Mouse (Mus musculus) MEL (cell line): ENCODE results near the gene Ccdc97. TPM values are rescaled to one million over a fixed set of nuclear protein-coding genes. Genes with fewer than 3 reads are reported as not detected.

Experiments
- DNase-seq: peaks from one replicate; pipeline ENCODE4 v3.0.0; 2011; ENCODE audit warnings: low read depth, low spot score
- H3K27ac ChIP-seq: 2 replicates; pipeline ENCODE4 v1.5.1; 2012; ENCODE audit warnings: low read depth, mild to moderate bottlenecking, control low read depth, low read length, moderate library complexity; ENCODE audit not compliant: control insufficient read depth
- H3K27me3 ChIP-seq, 2 experiments: fragments of 150-350 bp in 1 of 2; sonication (generic) in 1 of 2; 2 replicates each; pipeline ENCODE4 v1.6.1; 2012; ENCODE audit warnings: low read length in 2 of 2, mild to moderate bottlenecking in 2 of 2, improper control_type of control experiment in 1 of 2, moderate library complexity in 1 of 2; ENCODE audit not compliant: insufficient read depth in 2 of 2, control insufficient read depth in 1 of 2
- H3K36me3 ChIP-seq, 2 experiments: 2 replicates each; pipeline ENCODE4 v1.6.1; 2012 to 2014; ENCODE audit warnings: low read length in 2 of 2, improper control_type of control experiment in 1 of 2, inconsistent platforms in 1 of 2, mild to moderate bottlenecking in 1 of 2; ENCODE audit not compliant: insufficient read depth in 2 of 2, control insufficient read depth in 1 of 2
- H3K4me1 ChIP-seq, 2 experiments: fragments of 150-350 bp in 1 of 2; sonication (generic) in 1 of 2; 2 replicates each; pipeline ENCODE4 v1.6.1; 2012; ENCODE audit warnings: low read length in 2 of 2, improper control_type of control experiment in 1 of 2, mild to moderate bottlenecking in 1 of 2; ENCODE audit not compliant: insufficient read depth in 2 of 2, control insufficient read depth in 1 of 2
- H3K4me3 ChIP-seq, 2 experiments: fragments of 150-350 bp in 1 of 2; sonication (generic) in 1 of 2; 2 replicates each; pipeline ENCODE4 v1.5.1; 2012; ENCODE audit warnings: low read depth in 2 of 2, low read length in 2 of 2, mild to moderate bottlenecking in 2 of 2, moderate library complexity in 2 of 2, control low read depth in 1 of 2, improper control_type of control experiment in 1 of 2; ENCODE audit not compliant: control insufficient read depth in 1 of 2, insufficient read depth in 1 of 2
- H3K79me2 ChIP-seq: 2 replicates; pipeline ENCODE4 v1.6.1; 2012; ENCODE audit warnings: mild to moderate bottlenecking, low read length, moderate library complexity; ENCODE audit not compliant: control insufficient read depth, poor library complexity, insufficient read depth
- H3K9ac ChIP-seq: 2 replicates; pipeline ENCODE4 v1.6.1; 2012; ENCODE audit warnings: low read depth, mild to moderate bottlenecking, control low read depth, low read length, moderate library complexity; ENCODE audit not compliant: control insufficient read depth, poor library complexity, severe bottlenecking
- H3K9me3 ChIP-seq: fragments of 150-350 bp; sonication (generic); replicated peaks from 2 replicates; pipeline ENCODE4 v1.6.1; 2012; ENCODE audit warnings: mild to moderate bottlenecking, low read length, improper control_type of control experiment, moderate library complexity; ENCODE audit not compliant: insufficient read depth
- BHLHE40 ChIP-seq: IDR thresholded peaks from 2 replicates; pipeline ENCODE4 v1.6.1; 2012; ENCODE audit warnings: low read depth, mild to moderate bottlenecking, inconsistent platforms, low read length, improper control_type of control experiment, borderline replicate concordance
- CTCF ChIP-seq, 3 experiments: IDR thresholded peaks in 2 of 3; conservative IDR thresholded peaks in 1 of 3; 2 replicates each; pipeline ENCODE4 v1.5.1; 2011 to 2012; ENCODE audit warnings: low read length in 3 of 3, low read depth in 2 of 3, mild to moderate bottlenecking in 2 of 3, improper control_type of control experiment in 1 of 3, inconsistent platforms in 1 of 3, mixed read lengths in 1 of 3, moderate library complexity in 1 of 3; ENCODE audit not compliant: control insufficient read depth in 1 of 3, insufficient read depth in 1 of 3, poor library complexity in 1 of 3, severe bottlenecking in 1 of 3
- E2F4 ChIP-seq: IDR thresholded peaks from 2 replicates; pipeline ENCODE4 v1.6.1; 2011; ENCODE audit warnings: low read depth, low read length, improper control_type of control experiment, borderline replicate concordance
- ELF1 ChIP-seq: IDR thresholded peaks from 2 replicates; pipeline ENCODE4 v1.6.1; 2014; ENCODE audit warnings: low read depth, mild to moderate bottlenecking, inconsistent platforms, low read length, improper control_type of control experiment, moderate library complexity
- EP300 ChIP-seq, 2 experiments: IDR thresholded peaks; 2 replicates each; pipeline ENCODE4 v1.6.1; 2011; ENCODE audit warnings: improper control_type of control experiment in 2 of 2, low read length in 2 of 2, low read depth in 1 of 2, mild to moderate bottlenecking in 1 of 2
- ETS1 ChIP-seq: IDR thresholded peaks from 2 replicates; pipeline ENCODE4 v1.6.1; 2012; ENCODE audit warnings: low read depth, mild to moderate bottlenecking, inconsistent platforms, low read length, improper control_type of control experiment, moderate library complexity
- GATA1 ChIP-seq: IDR thresholded peaks from 2 replicates; pipeline ENCODE4 v1.6.1; 2011; ENCODE audit warnings: low read depth, low read length, improper control_type of control experiment
- HCFC1 ChIP-seq: IDR thresholded peaks from 2 replicates; pipeline ENCODE4 v1.6.1; 2012; ENCODE audit warnings: low read depth, mild to moderate bottlenecking, inconsistent platforms, low read length, improper control_type of control experiment, moderate library complexity
- KAT2A ChIP-seq: conservative IDR thresholded peaks from 2 replicates; pipeline ENCODE4 v1.6.1; 2012; ENCODE audit warnings: low read depth, low read length, improper control_type of control experiment, inconsistent platforms
- MAFK ChIP-seq: IDR thresholded peaks from 2 replicates; pipeline ENCODE4 v1.6.1; 2011; ENCODE audit warnings: low read depth, mild to moderate bottlenecking, low read length, improper control_type of control experiment, borderline replicate concordance
- MAX ChIP-seq: IDR thresholded peaks from 2 replicates; pipeline ENCODE4 v1.6.1; 2011; ENCODE audit warnings: low read length, improper control_type of control experiment
- MAZ ChIP-seq: IDR thresholded peaks from 2 replicates; pipeline ENCODE4 v1.6.1; 2012; ENCODE audit warnings: low read depth, mild to moderate bottlenecking, inconsistent platforms, low read length, improper control_type of control experiment
- MYB ChIP-seq: IDR thresholded peaks from 2 replicates; pipeline ENCODE4 v1.6.1; 2011; ENCODE audit warnings: mild to moderate bottlenecking, low read depth, low read length, improper control_type of control experiment
- MYC ChIP-seq: IDR thresholded peaks from 2 replicates; pipeline ENCODE4 v1.6.1; 2011; ENCODE audit warnings: low read depth, mild to moderate bottlenecking, low read length, improper control_type of control experiment, moderate library complexity
- NELFE ChIP-seq: IDR thresholded peaks from 2 replicates; pipeline ENCODE4 v1.6.1; 2011; ENCODE audit warnings: low read depth, low read length, improper control_type of control experiment
- NRF1 ChIP-seq: IDR thresholded peaks from 2 replicates; pipeline ENCODE4 v1.6.1; 2014; ENCODE audit warnings: low read depth, mild to moderate bottlenecking, inconsistent platforms, low read length, improper control_type of control experiment, moderate library complexity; ENCODE audit not compliant: poor library complexity, insufficient read depth, severe bottlenecking
- POLR2A ChIP-seq, 2 experiments: IDR thresholded peaks; 2 replicates each; pipeline ENCODE4 v1.6.1; 2011 to 2012; ENCODE audit warnings: low read length in 2 of 2, mild to moderate bottlenecking in 2 of 2, control low read depth in 1 of 2, improper control_type of control experiment in 1 of 2, low read depth in 1 of 2, moderate library complexity in 1 of 2; ENCODE audit not compliant: control insufficient read depth in 1 of 2, insufficient read depth in 1 of 2, poor library complexity in 1 of 2
- POLR2AphosphoS2 ChIP-seq: IDR thresholded peaks from 2 replicates; pipeline ENCODE4 v1.6.1; 2011; ENCODE audit warnings: low read length, improper control_type of control experiment
- POLR2AphosphoS5 ChIP-seq: IDR thresholded peaks from 2 replicates; pipeline ENCODE4 v1.6.1; 2012; ENCODE audit warnings: low read depth, borderline replicate concordance, mild to moderate bottlenecking, inconsistent platforms, low read length, moderate library complexity, mixed read lengths
- RCOR1 ChIP-seq: IDR thresholded peaks from 2 replicates; pipeline ENCODE4 v1.6.1; 2012; ENCODE audit warnings: low read depth, mild to moderate bottlenecking, inconsistent platforms, low read length, improper control_type of control experiment
- SIN3A ChIP-seq: IDR thresholded peaks from 2 replicates; pipeline ENCODE4 v1.6.1; 2012; ENCODE audit warnings: low read length, improper control_type of control experiment, inconsistent platforms
- TBP ChIP-seq: IDR thresholded peaks from 2 replicates; pipeline ENCODE4 v1.8.0; 2011; ENCODE audit warnings: low read depth, low read length, improper control_type of control experiment
- TCF12 ChIP-seq: IDR thresholded peaks from 2 replicates; pipeline ENCODE4 v1.6.1; 2014; ENCODE audit warnings: low read depth, mild to moderate bottlenecking, inconsistent platforms, low read length, improper control_type of control experiment, moderate library complexity
- UBTF ChIP-seq: IDR thresholded peaks from 2 replicates; pipeline ENCODE4 v1.6.1; 2012; ENCODE audit warnings: low read depth, mild to moderate bottlenecking, inconsistent platforms, low read length, improper control_type of control experiment, moderate library complexity, borderline replicate concordance; ENCODE audit not compliant: insufficient read depth
- USF1 ChIP-seq: IDR thresholded peaks from 2 replicates; pipeline ENCODE4 v1.6.1; 2014; ENCODE audit warnings: low read depth, mild to moderate bottlenecking, inconsistent platforms, low read length, improper control_type of control experiment, moderate library complexity
- USF2 ChIP-seq, 2 experiments: IDR thresholded peaks; 2 replicates each; pipeline ENCODE4 v1.6.1; 2011 to 2012; ENCODE audit warnings: improper control_type of control experiment in 2 of 2, low read length in 2 of 2, borderline replicate concordance in 1 of 2, inconsistent platforms in 1 of 2, low read depth in 1 of 2, mild to moderate bottlenecking in 1 of 2; ENCODE audit not compliant: insufficient read depth in 1 of 2
- ZC3H11A ChIP-seq: IDR thresholded peaks from 2 replicates; pipeline ENCODE4 v1.6.1; 2012; ENCODE audit warnings: low read depth, mild to moderate bottlenecking, inconsistent platforms, low read length, improper control_type of control experiment
- ZKSCAN1 ChIP-seq: IDR thresholded peaks from 2 replicates; pipeline ENCODE4 v1.6.1; 2012; ENCODE audit warnings: low read depth, mild to moderate bottlenecking, inconsistent platforms, low read length, improper control_type of control experiment, moderate library complexity
- ZNF384 ChIP-seq: IDR thresholded peaks from 2 replicates; pipeline ENCODE4 v1.6.1; 2012; ENCODE audit warnings: low read depth, mild to moderate bottlenecking, inconsistent platforms, low read length, improper control_type of control experiment
- polyA plus RNA-seq, 2 experiments: library from polyadenylated mRNA; stranded (reverse) in 1 of 2; unstranded in 1 of 2; fragments of >175 nt in 1 of 2; fragments of >200 nt in 1 of 2; gene quantifications; 2 replicates each; pipeline versions ENCODE4 v1.2.1 to v1.2.4; 2012; ENCODE audit warnings: low replicate concordance in 2 of 2, low read depth in 1 of 2; ENCODE audit not compliant: insufficient read length in 2 of 2, insufficient read depth in 1 of 2, missing spikeins in 1 of 2
- total RNA-seq: library from RNA; depleted of rRNA; stranded (reverse); fragments of 300-350 nt; gene quantifications from 2 replicates; pipeline ENCODE4 v1.2.3, GENCODE M21; 2012

The Ccdc97 gene
- total and polyA plus RNA-seq, 3 experiments = 8.4 to 39.7 TPM; not detected in 1

GRCm38 (mm10) chr7:25707581-25708292 lies 11.2 kb downstream of the Ccdc97 start:
- peak; percentile 21 for DNase-seq
- no peak overlapping the region for H3K9ac ChIP-seq
- H3K79me2 ChIP-seq = no peaks in the 10 kb centered on the region
- peaks cover 5 to 14% of the 10 kb centered on the region in 2 experiments for H3K36me3 ChIP-seq
- no peak overlapping the region for H3K27ac ChIP-seq
- H3K9me3 ChIP-seq = no peaks in the 10 kb centered on the region
- no peaks in the 10 kb centered on the region for H3K27me3 ChIP-seq
- TF ChIP-seq E2F4 (no peak), POLR2A (IDR thresholded peaks at IDR 0.05; ENCODE audit: control insufficient read depth in 1 of 2, insufficient read depth in 1 of 2, low read depth in 1 of 2, low read length in 2 of 2, poor library complexity in 1 of 2) (peak in 1 of 2 experiments; percentile 15; a peak in 2 of 4 replicates)
- peaks cover 0 to 5% of the 10 kb centered on the region in 2 experiments; a peak in 1 of 4 replicates for H3K4me1 ChIP-seq
- H3K4me3 ChIP-seq = no peak overlapping the region

DNA sequence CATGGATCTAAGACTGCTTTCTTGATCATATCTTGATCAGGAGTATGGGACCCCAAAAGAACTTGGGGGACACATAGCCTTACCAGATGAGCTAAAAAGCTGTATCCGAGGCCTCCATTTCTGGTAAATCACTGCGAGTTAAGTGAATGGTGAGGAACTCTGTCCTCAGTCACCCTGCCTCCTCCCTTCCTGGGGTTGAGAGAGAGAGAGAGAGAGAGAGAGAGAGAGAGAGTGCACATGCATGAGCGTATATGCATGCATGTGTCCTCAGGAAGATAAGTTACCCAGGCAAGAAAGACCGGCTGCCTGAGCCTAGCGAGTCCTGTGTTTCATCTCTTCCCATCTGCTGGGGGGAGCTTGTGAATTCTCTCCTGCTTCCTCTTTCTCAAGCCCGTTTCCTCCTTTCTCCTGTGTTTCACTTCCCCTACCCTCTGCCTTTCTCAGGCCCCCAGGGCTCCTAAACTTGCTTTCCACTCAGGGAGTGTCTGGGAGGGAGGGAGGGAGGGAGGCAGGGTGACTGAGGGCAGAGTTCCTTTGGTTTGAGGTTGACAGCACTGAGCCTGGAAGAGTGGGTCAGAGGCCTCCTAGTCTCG lies 12.2 kb downstream of the Ccdc97 start:
- H3K27ac ChIP-seq = no peak overlapping the region
- H3K79me2 ChIP-seq = peaks cover under 1% of the 10 kb centered on the region; the same call in 1 of the 2 replicates
- peak; percentile 67 for DNase-seq
- peaks cover 5 to 17% of the 10 kb centered on the region in 2 experiments for H3K36me3 ChIP-seq
- H3K4me3 ChIP-seq = no peak overlapping the region
- no peaks in the 10 kb centered on the region for H3K27me3 ChIP-seq
- no peak overlapping the region for H3K9ac ChIP-seq
- no peaks in the 10 kb centered on the region for H3K9me3 ChIP-seq
- peaks cover 0 to 5% of the 10 kb centered on the region in 2 experiments; a peak in 1 of 4 replicates for H3K4me1 ChIP-seq
- TF ChIP-seq ZC3H11A (no peak), USF2 (IDR thresholded peaks at IDR 0.05; ENCODE audit: borderline replicate concordance in 1 of 2, insufficient read depth in 1 of 2, low read depth in 1 of 2, low read length in 2 of 2) (no peak), ETS1 (no peak), POLR2AphosphoS5 (no peak), BHLHE40 (no peak), TCF12 (no peak), GATA1 (no peak), ZNF384 (no peak), HCFC1 (no peak), RCOR1 (no peak), E2F4 (no peak), ZKSCAN1 (no peak), MAFK (no peak), MYC (peak; percentile 34; the same call in 1 of the 2 replicates), SIN3A (peak; percentile 35; the same call in 1 of the 2 replicates), ELF1 (no peak), NRF1 (no peak), NELFE (no peak), TBP (no peak), KAT2A (no peak), MYB (no peak), MAX (no peak), EP300 (IDR thresholded peaks at IDR 0.05; ENCODE audit: low read depth in 1 of 2, low read length in 2 of 2) (no peak), POLR2AphosphoS2 (0 out of 2 replicates have a peak, but pooled peaks have one; percentile 20), MAZ (no peak), USF1 (no peak), UBTF (no peak), CTCF (IDR thresholded peaks at IDR 0.05 in 2 of 3, conservative IDR thresholded peaks at IDR 0.05 in 1 of 3; ENCODE audit: control insufficient read depth in 1 of 3, insufficient read depth in 1 of 3, low read depth in 2 of 3, low read length in 3 of 3, poor library complexity in 1 of 3, severe bottlenecking in 1 of 3) (no peak)
